Mouse (Mus musculus) limb, embryonic 12.5 days (tissue): ENCODE results near the gene Arl10. TPM values are rescaled to one million over a fixed set of nuclear protein-coding genes. Genes with fewer than 3 reads are reported as not detected.
"Not testable (repeated sequence)": the region's sequence is repeated elsewhere in the genome, so short reads cannot be mapped to it uniquely, and the experiment has no call there.

Experiments used
- ATAC-seq: fragments of 200-750 bp; cut with Nextera tagmentation; 2 replicates; pipeline ENCODE4 v1.8.0; 2017; ENCODE audit warnings: low read depth, moderate TSS enrichment; ENCODE audit not compliant: insufficient number of reproducible peaks, insufficient read depth, low FRiP score, low TSS enrichment
- H3K27ac ChIP-seq: fragments of 300-500 bp; sonication (generic); 2 replicates; pipeline ENCODE4 v1.5.1; 2016; ENCODE audit warnings: mild to moderate bottlenecking, moderate library complexity
- H3K27me3 ChIP-seq: fragments of 300-500 bp; sonication (generic); 2 replicates; pipeline ENCODE4 v1.6.1; 2016; ENCODE audit warnings: mild to moderate bottlenecking, moderate library complexity
- H3K36me3 ChIP-seq: fragments of 300-500 bp; sonication (generic); 2 replicates; pipeline ENCODE4 v1.6.1; 2016; ENCODE audit warnings: mild to moderate bottlenecking, moderate library complexity
- H3K4me1 ChIP-seq: fragments of 300-500 bp; sonication (generic); replicated peaks from 2 replicates; pipeline ENCODE4 v1.6.1; 2016
- H3K4me2 ChIP-seq: fragments of 300-500 bp; sonication (generic); 2 replicates; pipeline ENCODE4 v1.6.1; 2016; ENCODE audit warnings: mild to moderate bottlenecking, moderate library complexity
- H3K4me3 ChIP-seq: fragments of 300-500 bp; sonication (generic); replicated peaks from 2 replicates; pipeline ENCODE4 v1.5.1; 2016; ENCODE audit warnings: mild to moderate bottlenecking
- H3K9ac ChIP-seq: fragments of 300-500 bp; sonication (generic); replicated peaks from 2 replicates; pipeline ENCODE4 v1.6.1; 2016; ENCODE audit warnings: mild to moderate bottlenecking, moderate library complexity
- H3K9me3 ChIP-seq: fragments of 300-500 bp; sonication (generic); 2 replicates; pipeline ENCODE4 v1.6.1; 2016; ENCODE audit warnings: mild to moderate bottlenecking, moderate library complexity
- WGBS: fragments of 180-500 bp; shearing (Covaris S2); methylation state at CpG from one replicate; pipeline ENCODE4 v1.1.7; 2016; 5-methylcytosine and 5-hydroxymethylcytosine counted together
- polyA plus RNA-seq: library from polyadenylated mRNA; unstranded; fragments of >200 nt; fragmentation: Nextera tagmentation; extraction: Ambion mirVana; gene quantifications from 2 replicates; pipeline ENCODE4 v1.2.1, GENCODE M21; 2016

Gene Arl10
- polyA plus RNA-seq, 1 experiment from 2014 or later, result 38.8 TPM

DNA sequence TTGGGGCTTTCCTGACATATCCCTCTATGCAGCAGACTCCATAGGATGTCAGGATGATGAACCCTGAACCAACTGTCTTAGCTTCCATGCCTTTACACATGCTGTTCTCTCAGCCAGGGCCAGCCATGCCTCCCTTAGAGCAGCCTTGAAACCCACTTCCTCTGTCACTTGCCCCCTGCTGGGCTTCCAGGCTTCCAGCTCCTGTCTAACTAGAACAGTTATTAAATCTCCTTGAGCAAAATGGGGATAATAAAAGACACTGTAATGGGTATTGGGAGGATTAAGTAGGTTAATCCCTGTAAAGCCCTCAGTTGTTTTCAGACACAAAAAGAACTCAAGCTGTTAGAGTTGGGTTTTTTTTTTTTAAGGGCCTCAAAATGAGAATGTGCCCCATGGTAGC, 28.7 kb downstream of the Arl10 start:
- Histone ChIP-seq H3K4me3 (no peak overlapping the region), H3K27me3 (no peaks in the 10 kb centered on the region), H3K4me1 (peaks cover 30% of the 10 kb centered on the region), H3K27ac (peak overlapping the region; percentile 66; the same call in 1 of the 2 replicates), H3K9me3 (no peaks in the 10 kb centered on the region), H3K9ac (no peak overlapping the region), H3K36me3 (peaks cover 11% of the 10 kb centered on the region), H3K4me2 (no peak overlapping the region)
- ATAC-seq, result 0 out of 2 replicates have a peak, but pooled peaks have one; percentile 32

DNA sequence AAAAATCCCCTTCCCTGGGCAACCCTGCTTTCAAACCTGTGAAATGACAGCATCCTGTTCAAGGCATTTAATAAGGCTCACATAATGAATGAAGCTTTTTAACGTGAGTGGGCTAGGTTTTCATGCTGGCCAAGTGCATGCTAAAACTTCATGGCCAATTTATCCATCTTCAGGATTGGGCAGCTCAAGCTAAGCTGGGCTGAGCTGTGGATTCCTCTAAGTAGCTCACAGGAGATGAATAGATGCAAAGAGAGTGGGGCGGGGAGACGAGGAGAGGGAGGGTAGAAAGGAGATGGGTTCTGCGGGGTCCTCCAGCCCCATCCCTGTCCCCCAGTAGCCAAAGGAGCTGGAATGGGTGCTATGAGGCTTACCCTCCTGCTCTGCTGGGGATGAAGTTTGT, 29.4 kb downstream of the Arl10 start:
- Histone ChIP-seq H3K4me2 (no peak overlapping the region), H3K9me3 (no peaks in the 10 kb centered on the region), H3K9ac (no peak overlapping the region), H3K27me3 (peaks cover 4% of the 10 kb centered on the region; the same call in 1 of the 2 replicates), H3K27ac (peak overlapping the region; percentile 66), H3K4me3 (no peak overlapping the region), H3K36me3 (peaks cover 4% of the 10 kb centered on the region), H3K4me1 (peaks cover 34% of the 10 kb centered on the region)
- ATAC-seq, result no peak
- 66% methylated on average over 4 of the region's 4 CpGs for WGBS

DNA sequence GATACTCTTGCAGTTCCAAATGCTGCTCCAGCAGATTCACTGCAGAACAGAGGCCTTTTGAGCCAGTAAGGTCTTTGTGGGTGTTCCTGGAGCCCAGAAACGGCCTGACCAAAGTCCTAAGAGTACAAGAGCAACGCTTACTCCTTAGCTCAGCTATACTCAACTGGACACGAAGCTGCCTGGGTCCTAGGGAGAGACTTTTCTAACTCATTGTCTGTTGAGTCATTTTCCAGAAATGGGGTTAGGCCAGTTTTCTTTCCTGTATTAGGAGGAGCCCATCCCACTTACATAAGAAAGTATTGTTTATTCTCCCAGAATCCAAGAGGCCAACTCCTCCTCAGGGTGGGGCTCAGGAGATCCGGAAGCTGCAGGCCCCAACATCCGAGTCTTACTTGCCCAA, 30.6 kb downstream of the Arl10 start:
- Histone ChIP-seq H3K9ac (no peak overlapping the region), H3K36me3 (no peaks in the 10 kb centered on the region; the same call in 1 of the 2 replicates), H3K27me3 (peaks cover 14% of the 10 kb centered on the region), H3K9me3 (no peaks in the 10 kb centered on the region), H3K4me2 (no peak overlapping the region), H3K4me1 (peaks cover 34% of the 10 kb centered on the region), H3K4me3 (no peak overlapping the region), H3K27ac (no peak overlapping the region)
- ATAC-seq, result no peak
- WGBS, result 80% methylated on average over 5 of the region's 5 CpGs

DNA sequence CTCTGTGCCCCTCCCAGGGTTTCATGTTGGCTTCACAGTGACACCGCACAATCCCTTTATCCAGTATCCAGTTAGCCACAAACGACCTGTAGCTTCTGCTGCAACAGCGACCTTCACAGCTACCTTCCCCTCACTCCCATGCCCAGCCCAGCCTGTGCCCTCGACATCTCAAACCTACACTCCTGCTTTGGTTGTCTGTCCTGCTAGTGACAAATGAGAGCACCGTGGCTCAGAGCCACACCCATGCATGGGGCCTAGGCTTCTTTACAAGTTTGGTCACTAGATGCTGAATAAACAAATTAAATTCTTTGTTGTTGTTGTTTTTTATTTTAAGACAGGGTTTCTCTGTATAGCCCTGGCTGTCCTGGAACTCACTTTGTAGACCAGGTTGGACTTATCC, 32.4 kb downstream of the Arl10 start:
- no peak overlapping the region for H3K4me3 ChIP-seq
- WGBS, result 66% methylated on average over 5 of the region's 5 CpGs
- peaks cover 24% of the 10 kb centered on the region for H3K27me3 ChIP-seq
- no peaks in the 10 kb centered on the region; the same call in 1 of the 2 replicates for H3K36me3 ChIP-seq
- no peak overlapping the region for H3K27ac ChIP-seq
- ATAC-seq, result no peak
- H3K9me3 ChIP-seq, result no peaks in the 10 kb centered on the region
- H3K4me1 ChIP-seq, result peaks cover 35% of the 10 kb centered on the region
- H3K9ac ChIP-seq, result no peak overlapping the region
- no peak overlapping the region for H3K4me2 ChIP-seq

DNA sequence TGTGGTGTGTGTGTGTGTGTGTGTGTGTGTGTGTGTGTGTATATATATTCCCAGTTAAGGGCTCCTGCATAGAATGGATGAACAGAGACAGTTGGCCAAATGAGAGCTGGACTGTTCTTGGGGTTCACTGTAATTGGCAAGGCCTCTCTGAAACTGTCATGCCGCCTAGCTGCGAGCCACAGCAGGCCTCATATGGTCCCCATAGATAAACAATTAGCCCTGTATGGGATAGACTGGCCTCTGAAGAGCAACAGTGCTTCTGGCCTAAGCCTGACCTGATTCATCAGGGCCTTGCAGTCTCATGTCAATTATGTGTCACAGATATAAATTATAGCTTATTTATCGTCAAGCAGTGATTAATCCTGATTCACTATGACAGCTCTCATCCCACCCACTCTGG, 33.2 kb downstream of the Arl10 start:
- H3K4me1 ChIP-seq, result peaks cover 27% of the 10 kb centered on the region
- H3K27ac ChIP-seq, result no peak overlapping the region
- peaks cover 24% of the 10 kb centered on the region for H3K27me3 ChIP-seq
- H3K9me3 ChIP-seq, result no peaks in the 10 kb centered on the region
- no peak overlapping the region for H3K9ac ChIP-seq
- 67% methylated on average over 3 of the region's 3 CpGs for WGBS
- no peaks in the 10 kb centered on the region; the same call in 1 of the 2 replicates for H3K36me3 ChIP-seq
- H3K4me2 ChIP-seq, result no peak overlapping the region
- ATAC-seq, result no peak
- H3K4me3 ChIP-seq, result no peak overlapping the region

DNA sequence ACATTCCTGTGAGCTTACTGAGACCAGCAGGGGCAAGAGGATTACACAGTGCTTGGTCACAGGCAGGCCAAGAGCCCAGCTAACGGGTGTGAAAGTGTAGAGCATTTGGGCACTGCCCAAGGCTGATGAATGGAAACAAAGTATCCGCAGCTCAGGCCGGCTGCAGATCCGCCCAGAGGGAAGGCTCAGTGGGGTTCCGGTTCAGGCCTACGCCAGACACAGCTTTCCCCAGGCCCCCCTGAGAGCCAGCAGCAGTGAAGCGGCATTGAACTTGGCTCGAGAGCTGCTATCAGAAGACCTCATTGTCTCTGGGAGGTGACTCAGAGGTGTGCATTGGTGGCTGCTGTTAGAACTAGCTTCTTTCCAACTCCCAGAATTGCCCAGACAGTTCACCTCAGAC, 33.9 kb downstream of the Arl10 start:
- no peak overlapping the region for H3K4me3 ChIP-seq
- no peaks in the 10 kb centered on the region for H3K9me3 ChIP-seq
- H3K27me3 ChIP-seq, result peaks cover 24% of the 10 kb centered on the region
- no peak for ATAC-seq
- WGBS, result 23% methylated on average over 8 of the region's 8 CpGs
- H3K36me3 ChIP-seq, result no peaks in the 10 kb centered on the region; the same call in 1 of the 2 replicates
- no peak overlapping the region for H3K27ac ChIP-seq
- no peak overlapping the region for H3K9ac ChIP-seq
- no peak overlapping the region for H3K4me2 ChIP-seq
- peaks cover 21% of the 10 kb centered on the region for H3K4me1 ChIP-seq

DNA sequence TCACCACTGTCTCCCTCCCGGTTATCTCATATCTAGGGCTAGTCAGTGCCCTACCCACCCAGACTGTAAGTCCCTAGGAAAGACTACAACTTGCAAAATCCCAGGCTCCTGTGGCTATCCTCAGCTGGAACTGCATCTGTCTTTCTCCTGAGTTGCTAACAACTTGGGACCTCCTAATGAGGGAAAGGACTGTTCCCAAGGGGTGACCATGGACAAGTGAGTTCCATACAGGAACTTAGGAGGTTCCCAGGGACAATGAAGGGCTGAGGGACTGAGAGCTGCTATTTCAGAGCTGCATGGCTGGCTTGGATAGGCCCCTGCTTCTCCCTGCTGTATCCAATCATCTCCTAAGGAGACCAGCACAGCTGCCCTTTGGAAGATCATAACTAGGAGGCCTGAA, 34.5 kb downstream of the Arl10 start:
- Histone ChIP-seq H3K36me3 (no peaks in the 10 kb centered on the region; the same call in 1 of the 2 replicates), H3K4me3 (no peak overlapping the region), H3K4me2 (no peak overlapping the region), H3K4me1 (peaks cover 14% of the 10 kb centered on the region), H3K27me3 (peaks cover 24% of the 10 kb centered on the region), H3K9ac (no peak overlapping the region), H3K27ac (no peak overlapping the region), H3K9me3 (no peaks in the 10 kb centered on the region)
- no peak for ATAC-seq
- WGBS, result 21% methylated on average over 1 of the region's 1 CpGs

DNA sequence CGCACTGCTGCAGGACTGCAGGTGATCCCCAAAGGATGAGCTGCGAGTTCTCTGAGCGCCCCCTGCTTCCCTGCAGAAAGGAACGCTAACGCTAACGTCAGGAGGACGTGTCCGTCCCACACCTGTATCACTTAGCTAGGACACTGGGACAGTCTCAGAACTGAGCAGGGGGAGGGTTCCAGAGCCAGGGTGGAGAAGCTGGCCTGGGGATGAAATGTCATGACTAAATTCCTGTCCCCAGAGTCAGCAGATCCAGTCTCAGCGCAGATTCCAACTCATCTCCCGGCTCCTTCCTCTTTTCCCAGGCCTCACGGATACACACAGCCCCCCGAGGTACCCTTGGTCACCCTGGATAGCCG, 35.8 kb downstream of the Arl10 start:
- Histone ChIP-seq H3K4me2 (peak overlapping the region; percentile 92), H3K9ac (peak overlapping the region; percentile 63), H3K4me1 (peaks cover 9% of the 10 kb centered on the region), H3K9me3 (no peaks in the 10 kb centered on the region), H3K4me3 (peak overlapping the region; percentile 59), H3K36me3 (no peaks in the 10 kb centered on the region; the same call in 1 of the 2 replicates), H3K27ac (no peak overlapping the region), H3K27me3 (peaks cover 24% of the 10 kb centered on the region)
- ATAC-seq, result no peak
- 8% methylated on average over 13 of the region's 13 CpGs for WGBS

DNA sequence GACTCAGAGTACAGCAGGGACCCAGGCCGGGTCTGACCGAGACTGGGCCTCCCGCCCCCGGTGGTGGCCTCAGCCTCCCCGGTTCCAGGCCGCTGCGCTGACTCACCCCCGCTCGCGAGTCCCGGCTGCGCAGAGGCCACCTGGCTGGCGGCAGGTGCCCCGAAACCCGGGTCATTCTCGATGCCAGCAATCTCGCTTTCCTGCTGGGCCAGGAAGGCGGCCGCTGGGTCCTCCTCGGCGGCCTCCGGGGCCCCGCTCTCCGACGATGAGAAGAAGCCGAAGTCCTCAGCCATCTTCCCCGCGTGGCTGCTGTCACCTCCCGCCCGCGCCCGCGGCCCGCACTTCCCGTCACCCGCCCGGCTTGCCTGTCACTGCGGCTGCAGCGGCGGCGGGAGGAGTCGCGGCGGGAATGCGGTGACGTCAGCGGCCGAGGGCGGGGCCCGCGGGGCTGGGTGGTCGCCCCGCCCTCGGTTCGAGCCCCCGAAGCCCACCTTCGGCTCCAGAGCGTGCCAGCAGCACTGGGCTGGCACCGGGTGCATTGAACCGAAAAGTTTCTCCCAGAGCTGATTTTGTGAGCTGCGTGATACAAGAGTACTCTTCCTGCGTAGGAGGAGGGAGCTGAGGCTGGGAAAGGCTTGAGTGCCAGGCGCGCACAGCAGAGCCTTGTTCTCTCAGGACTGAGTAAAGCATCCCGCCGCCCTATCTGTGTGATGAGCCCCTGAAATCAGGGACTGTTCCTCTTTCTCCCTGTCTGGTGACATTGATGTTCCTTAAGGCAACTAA, 36.3 kb downstream of the Arl10 start, which contains the start of gene Cltb:
TSS of gene Cltb (minus strand) at position 373 of the 783 bp plus-strand sequence.
- under 1% methylated on average over 66 of the region's 66 CpGs for WGBS
- Histone ChIP-seq H3K4me1 (peaks cover 9% of the 10 kb centered on the region), H3K36me3 (no peaks in the 10 kb centered on the region; the same call in 1 of the 2 replicates), H3K4me3 (peak within 1 kb of the TSS; percentile 59), H3K27me3 (peaks cover 24% of the 10 kb centered on the region), H3K9ac (peak within 1 kb of the TSS; percentile 63), H3K4me2 (peak within 1 kb of the TSS; percentile 92), H3K9me3 (no peaks in the 10 kb centered on the region), H3K27ac (no peak within 1 kb of the TSS)
- ATAC-seq, result 0 out of 2 replicates have a peak, but pooled peaks have one; percentile 41

DNA sequence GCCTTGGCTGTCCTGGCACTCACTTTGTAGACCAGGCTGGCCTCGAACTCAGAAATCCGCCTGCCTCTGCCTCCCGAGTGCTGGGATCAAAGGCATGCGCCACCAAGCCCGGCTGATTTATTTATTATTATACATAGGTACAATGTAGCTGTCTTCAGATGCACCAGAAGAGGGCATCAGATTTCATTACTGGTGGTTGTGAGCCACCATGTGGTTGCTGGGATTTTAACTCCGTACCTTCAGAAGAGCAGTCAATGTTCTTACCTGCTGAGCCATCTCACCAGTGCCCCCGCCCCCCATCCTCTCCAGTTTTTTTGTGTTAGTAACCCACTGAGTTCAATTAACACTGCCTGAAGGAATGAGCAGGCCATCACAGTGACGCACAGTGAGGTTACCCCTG, 38.3 kb downstream of the Arl10 start:
- H3K4me3 ChIP-seq, H3K4me2 ChIP-seq, H3K4me1 ChIP-seq, H3K9me3 ChIP-seq, H3K27ac ChIP-seq, ATAC-seq, H3K9ac ChIP-seq, H3K36me3 ChIP-seq: not testable (repeated sequence)
- 87% methylated on average over 8 of the region's 8 CpGs for WGBS
- peaks cover 24% of the 10 kb centered on the region for H3K27me3 ChIP-seq

DNA sequence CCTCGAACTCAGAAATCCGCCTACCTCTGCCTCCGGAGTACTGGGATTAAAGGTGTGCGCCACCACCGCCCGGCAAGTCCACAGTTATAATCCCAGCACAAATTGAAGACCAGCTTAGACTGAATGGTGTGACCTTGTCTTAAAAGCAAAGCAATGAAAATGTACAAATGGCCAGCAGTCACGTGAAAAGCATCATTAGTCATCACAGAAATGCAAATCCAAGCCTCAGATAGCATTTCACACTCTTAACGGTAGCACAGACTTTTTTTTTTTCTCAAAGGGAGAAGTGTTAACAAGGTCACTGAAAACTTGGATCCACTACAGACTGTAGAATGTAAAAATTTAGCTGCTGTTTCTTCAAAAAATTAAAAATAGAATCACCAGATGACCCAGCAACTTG, 41.5 kb downstream of the Arl10 start:
- no peak for ATAC-seq
- H3K36me3 ChIP-seq, result no peaks in the 10 kb centered on the region
- H3K27me3 ChIP-seq, result peaks cover 1% of the 10 kb centered on the region; the same call in 1 of the 2 replicates
- no peak overlapping the region for H3K4me2 ChIP-seq
- no peaks in the 10 kb centered on the region for H3K9me3 ChIP-seq
- 78% methylated on average over 8 of the region's 8 CpGs for WGBS
- no peak overlapping the region for H3K27ac ChIP-seq
- no peak overlapping the region for H3K4me3 ChIP-seq
- no peaks in the 10 kb centered on the region for H3K4me1 ChIP-seq
- H3K9ac ChIP-seq, result no peak overlapping the region

DNA sequence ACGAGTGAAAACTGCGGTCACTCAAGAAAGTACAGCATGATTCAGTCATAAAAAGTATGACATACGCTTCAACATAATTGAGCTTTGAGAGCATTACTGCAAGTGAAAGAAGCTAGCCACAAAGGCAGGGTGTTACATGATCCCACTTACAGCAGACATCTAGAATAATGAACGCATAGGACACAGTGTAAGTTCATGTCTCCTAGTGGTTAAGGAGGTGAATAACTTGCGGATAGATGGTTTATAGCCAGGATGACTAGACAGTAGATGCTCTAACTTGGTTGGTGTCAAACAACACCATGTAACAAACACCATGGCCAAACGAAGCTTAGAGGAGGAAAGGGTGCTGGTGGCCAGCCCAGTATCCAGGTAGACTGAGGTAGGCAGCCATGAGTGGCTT, 42.2 kb downstream of the Arl10 start:
- no peaks in the 10 kb centered on the region for H3K4me1 ChIP-seq
- H3K9me3 ChIP-seq, result no peaks in the 10 kb centered on the region
- no peak for ATAC-seq
- no peak overlapping the region for H3K4me2 ChIP-seq
- WGBS, result 65% methylated on average over 6 of the region's 6 CpGs
- H3K27ac ChIP-seq, result no peak overlapping the region
- no peak overlapping the region for H3K9ac ChIP-seq
- H3K4me3 ChIP-seq, result no peak overlapping the region
- H3K36me3 ChIP-seq, result no peaks in the 10 kb centered on the region
- no peaks in the 10 kb centered on the region for H3K27me3 ChIP-seq
